In genomic region chr2:60382346-60382745, GRCm38 (mm10) we compare ENCODE assay signal across 8 mouse cellular contexts. TPM values are rescaled to one million over a fixed set of nuclear protein-coding genes. Genes with fewer than 3 reads are reported as not detected.
DNase-seq lines count a peak whose midpoint lies in the region; ATAC-seq and TF ChIP-seq lines count a peak whose summit lies in the region.

No protein-coding gene starts in this region.

- intact Hi-C loops in left cerebral cortex, postnatal 36 days (cut with DNase I), result no loop called here

- peaks cover 16% of the 10 kb centered on the region for H3K4me1 ChIP-seq in forebrain, embryonic 10.5 days
- peaks cover 8% of the 10 kb centered on the region for H3K4me1 ChIP-seq in forebrain, embryonic 16.5 days (replicated peaks; ENCODE audit: control insufficient read depth, insufficient read depth, low read length)

- peaks cover 47% of the 10 kb centered on the region for H3K27me3 ChIP-seq in forebrain, embryonic 10.5 days (ENCODE audit: poor library complexity, severe bottlenecking)
- peaks cover 2% of the 10 kb centered on the region; the same call in 1 of the 2 replicates for H3K27me3 ChIP-seq in forebrain, embryonic 16.5 days (replicated peaks; ENCODE audit: control insufficient read depth, insufficient read depth, low read length)

- peak overlapping the region; percentile 65 for H3K4me3 ChIP-seq in forebrain, embryonic 10.5 days
- no peak overlapping the region for H3K4me3 ChIP-seq in forebrain, embryonic 16.5 days (replicated peaks; ENCODE audit: low read length)
- H3K4me3 ChIP-seq in layer of hippocampus, adult 2 months, result no peak overlapping the region; the same call in 1 of the 2 replicates

- ATAC-seq in forebrain, embryonic 16.5 days, result no peak
- ATAC-seq in CD4-positive, CD25-positive, alpha-beta regulatory T cell, adult 4 months, result peak; percentile 86
- ATAC-seq in granulocyte monocyte progenitor cell, adult 5-6 weeks (replicated peaks; ENCODE audit: poor library complexity, severe bottlenecking), result peak; percentile 46
- peak; percentile 55 for ATAC-seq in megakaryocyte, adult 5-6 weeks (ENCODE audit: poor library complexity, severe bottlenecking)

- WGBS in forebrain, embryonic 10.5 days, result 67% methylated on average over 3 of the region's 3 CpGs
- 74% methylated on average over 3 of the region's 3 CpGs for WGBS in forebrain, embryonic 16.5 days

- DNase-seq in forebrain, embryonic 10.5 days (ENCODE audit: extremely low spot score, low spot score), result no peak
- DNase-seq in layer of hippocampus, adult 2 months (ENCODE audit: low spot score in 2 of 2), result no peak
- no peak for DNase-seq in left cerebral cortex, postnatal 36 days (ENCODE audit: low spot score in 2 of 2)
- DNase-seq in cerebellum, adult 11-12 months, result no peak

- H3K9me3 ChIP-seq in forebrain, embryonic 10.5 days, result no peaks in the 10 kb centered on the region
- no peaks in the 10 kb centered on the region for H3K9me3 ChIP-seq in forebrain, embryonic 16.5 days (ENCODE audit: control insufficient read depth, low read length)

- no peak overlapping the region for H3K27ac ChIP-seq in forebrain, embryonic 10.5 days
- no peak overlapping the region for H3K27ac ChIP-seq in forebrain, embryonic 16.5 days (ENCODE audit: low read length)
- no peak overlapping the region for H3K27ac ChIP-seq in layer of hippocampus, adult 2 months

- H3K9ac ChIP-seq in forebrain, embryonic 16.5 days (replicated peaks; ENCODE audit: low read depth, low read length), result no peak overlapping the region

- TF ChIP-seq CTCF in layer of hippocampus, adult 2 months (conservative IDR thresholded peaks at IDR 0.05), result no peak

- H3K36me3 ChIP-seq in forebrain, embryonic 10.5 days (replicated peaks), result no peaks in the 10 kb centered on the region
- H3K36me3 ChIP-seq in forebrain, embryonic 16.5 days (ENCODE audit: control insufficient read depth, insufficient read depth), result no peaks in the 10 kb centered on the region

- no peak overlapping the region; the same call in 1 of the 2 replicates for H3K4me2 ChIP-seq in forebrain, embryonic 16.5 days (ENCODE audit: low read length)

RNA-seq across cellular contexts. Expression of gene Ly75, which starts 0.8 kb away (rescaled TPM):
- 3.7 and 3.9 TPM in 2 replicates for polyA plus RNA-seq in forebrain, embryonic 10.5 days (2016; fragmentation: Nextera tagmentation; extraction: Ambion mirVana)
- polyA plus RNA-seq in forebrain, embryonic 16.5 days (2015; fragmentation: Nextera tagmentation; extraction: Ambion mirVana), result 1.2 and 1.5 TPM in 2 replicates
- polyA plus RNA-seq in CD4-positive, CD25-positive, alpha-beta regulatory T cell, adult 4 months (2017; shearing (Covaris generic)), result 10 to 100 TPM; 13.2 to 14.7 TPM
- 1.1 and 1.8 TPM in 2 replicates for total RNA-seq in granulocyte monocyte progenitor cell, adult 5-6 weeks (2014; fragmentation: Nextera tagmentation)
- total RNA-seq in granulocyte monocyte progenitor cell, adult 5-6 weeks (2017), result 3.0 and 4.8 TPM in 2 replicates
- total RNA-seq in megakaryocyte, adult 5-6 weeks (2015), result 6.7 and 7.3 TPM in 2 replicates
- 10.0 and 15.4 TPM in 2 replicates for total RNA-seq in megakaryocyte, adult 5-6 weeks (2017)
- under 1 TPM; 0.88 to 0.95 TPM for total RNA-seq in layer of hippocampus, adult 2 months (2021)
- total RNA-seq in left cerebral cortex, postnatal 36 days (2021), result 1 to 10 TPM; 1.2 to 1.6 TPM
